Mouse (Mus musculus) heart, embryonic 13.5 days (tissue): Measurements from ENCODE around the gene Ipcef1. TPM values are rescaled to one million over a fixed set of nuclear protein-coding genes. Genes with fewer than 3 reads are reported as not detected.

Experiments used
- ATAC-seq: fragments of 200-750 bp; cut with Nextera tagmentation; 2 replicates; pipeline ENCODE4 v1.8.0; 2017; ENCODE audit warnings: moderate TSS enrichment; ENCODE audit not compliant: insufficient number of reproducible peaks, low FRiP score, low TSS enrichment; ENCODE audit errors: extremely low read depth
- H3K27ac ChIP-seq: fragments of 300-500 bp; sonication (generic); replicated peaks from 2 replicates; pipeline ENCODE4 v1.5.1; 2015; ENCODE audit warnings: moderate library complexity, mild to moderate bottlenecking, inconsistent platforms
- H3K27me3 ChIP-seq: fragments of 300-500 bp; sonication (generic); replicated peaks from 2 replicates; pipeline ENCODE4 v1.6.1; 2015; ENCODE audit warnings: mild to moderate bottlenecking, inconsistent platforms
- H3K36me3 ChIP-seq: fragments of 300-500 bp; sonication (generic); 2 replicates; pipeline ENCODE4 v1.6.1; 2015; ENCODE audit warnings: mild to moderate bottlenecking, inconsistent platforms
- H3K4me1 ChIP-seq: fragments of 300-500 bp; sonication (generic); 2 replicates; pipeline ENCODE4 v1.6.1; 2015; ENCODE audit warnings: inconsistent platforms
- H3K4me2 ChIP-seq: fragments of 300-500 bp; sonication (generic); 2 replicates; pipeline ENCODE4 v1.6.1; 2015; ENCODE audit warnings: inconsistent platforms, mild to moderate bottlenecking, moderate library complexity
- H3K4me3 ChIP-seq: fragments of 300-500 bp; sonication (generic); 2 replicates; pipeline ENCODE4 v1.5.1; 2015; ENCODE audit warnings: moderate library complexity, mild to moderate bottlenecking, inconsistent platforms
- H3K9ac ChIP-seq: fragments of 300-500 bp; sonication (generic); 2 replicates; pipeline ENCODE4 v1.6.1; 2015; ENCODE audit warnings: inconsistent platforms, mild to moderate bottlenecking, moderate library complexity
- H3K9me3 ChIP-seq: fragments of 300-500 bp; sonication (generic); 2 replicates; pipeline ENCODE4 v1.6.1; 2016; ENCODE audit warnings: inconsistent platforms
- WGBS: fragments of 180-500 bp; shearing (Covaris S2); methylation state at CpG from one replicate; pipeline ENCODE4 v1.1.7; 2015; ENCODE audit warnings: mixed read lengths; 5-methylcytosine and 5-hydroxymethylcytosine counted together
- polyA plus RNA-seq: library from polyadenylated mRNA; unstranded; fragments of >200 nt; fragmentation: Nextera tagmentation; extraction: Ambion mirVana; gene quantifications from 2 replicates; pipeline ENCODE4 v1.2.1, GENCODE M21; 2015

Ipcef1 gene
- polyA plus RNA-seq, 1 experiment from 2014 or later, result 0.15 TPM

GRCm38 (mm10) chr10:6988555-6988954, 63.7 kb downstream of the Ipcef1 start:
- 69% methylated on average over 1 of the region's 1 CpGs for WGBS
- no peak overlapping the region for H3K4me2 ChIP-seq
- no peak overlapping the region for H3K4me3 ChIP-seq
- H3K36me3 ChIP-seq, result no peaks in the 10 kb centered on the region
- ATAC-seq, result no peak
- H3K27me3 ChIP-seq, result no peaks in the 10 kb centered on the region
- H3K4me1 ChIP-seq, result peaks cover 5% of the 10 kb centered on the region
- H3K9me3 ChIP-seq, result peaks cover 3% of the 10 kb centered on the region; the same call in 1 of the 2 replicates
- no peak overlapping the region for H3K27ac ChIP-seq
- H3K9ac ChIP-seq, result no peak overlapping the region

DNA sequence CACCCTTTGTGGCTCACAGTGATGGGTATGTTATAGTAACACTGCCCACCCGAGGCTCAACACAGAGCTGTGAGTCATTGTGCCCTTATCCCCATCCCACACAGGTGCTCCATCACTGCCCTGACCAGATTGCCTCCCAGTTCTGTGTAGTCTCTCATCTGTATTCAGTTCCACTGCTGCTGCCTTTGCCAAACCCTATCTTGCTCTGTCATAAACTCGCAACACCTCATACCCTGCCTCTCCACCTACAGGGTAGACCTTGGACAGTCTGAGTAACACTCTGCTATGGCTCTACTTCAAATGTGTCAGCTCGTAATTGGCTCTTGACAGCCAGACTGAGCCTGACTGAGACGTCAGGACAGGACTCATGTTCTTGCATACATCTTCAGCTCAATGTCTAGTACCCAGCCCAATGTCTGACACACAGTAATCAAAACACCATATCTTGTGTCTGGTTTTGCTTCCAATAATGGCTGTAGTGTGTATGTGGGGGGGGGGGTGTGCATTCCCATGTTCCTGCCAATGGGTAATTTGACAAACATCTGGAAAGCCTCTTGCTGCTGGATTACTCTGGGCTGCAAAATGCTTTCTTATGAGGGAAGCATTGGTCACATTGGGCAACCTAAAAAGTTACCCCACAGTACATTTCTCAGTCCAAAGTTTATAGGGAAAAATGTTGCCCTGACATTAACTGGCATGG, 64.7 kb downstream of the Ipcef1 start:
- no peaks in the 10 kb centered on the region for H3K27me3 ChIP-seq
- H3K4me1 ChIP-seq, result peaks cover 5% of the 10 kb centered on the region
- peaks cover 3% of the 10 kb centered on the region; the same call in 1 of the 2 replicates for H3K9me3 ChIP-seq
- WGBS, result 52% methylated on average over 4 of the region's 4 CpGs
- no peak for ATAC-seq
- H3K4me2 ChIP-seq, result no peak overlapping the region
- H3K4me3 ChIP-seq, result no peak overlapping the region
- H3K9ac ChIP-seq, result no peak overlapping the region
- no peaks in the 10 kb centered on the region for H3K36me3 ChIP-seq
- H3K27ac ChIP-seq, result no peak overlapping the region

DNA sequence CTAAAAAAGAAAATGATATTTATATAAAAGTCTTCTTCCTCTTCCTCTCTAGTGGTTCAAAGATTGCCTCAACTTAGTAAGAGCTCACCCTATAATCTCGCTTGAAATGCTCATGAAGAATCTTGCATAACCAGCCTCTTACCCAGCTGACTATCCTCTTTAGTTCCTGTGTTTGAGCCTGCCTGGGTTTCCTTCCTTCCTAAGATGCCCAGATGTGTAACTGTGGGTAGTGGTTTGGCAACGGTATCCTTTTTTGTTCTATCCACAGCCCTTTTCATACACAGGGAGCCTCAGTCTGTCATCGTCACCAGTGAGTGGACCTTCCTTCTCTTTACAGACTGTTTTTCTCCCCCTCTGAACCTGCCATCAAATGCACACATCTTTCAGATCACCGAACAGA, 66.0 kb downstream of the Ipcef1 start:
- H3K27ac ChIP-seq, result no peak overlapping the region
- 71% methylated on average over 4 of the region's 4 CpGs for WGBS
- H3K9ac ChIP-seq, result no peak overlapping the region
- peaks cover 5% of the 10 kb centered on the region for H3K4me1 ChIP-seq
- H3K4me3 ChIP-seq, result no peak overlapping the region
- H3K9me3 ChIP-seq, result no peaks in the 10 kb centered on the region
- no peak overlapping the region for H3K4me2 ChIP-seq
- no peaks in the 10 kb centered on the region for H3K27me3 ChIP-seq
- no peaks in the 10 kb centered on the region for H3K36me3 ChIP-seq
- ATAC-seq, result no peak

DNA sequence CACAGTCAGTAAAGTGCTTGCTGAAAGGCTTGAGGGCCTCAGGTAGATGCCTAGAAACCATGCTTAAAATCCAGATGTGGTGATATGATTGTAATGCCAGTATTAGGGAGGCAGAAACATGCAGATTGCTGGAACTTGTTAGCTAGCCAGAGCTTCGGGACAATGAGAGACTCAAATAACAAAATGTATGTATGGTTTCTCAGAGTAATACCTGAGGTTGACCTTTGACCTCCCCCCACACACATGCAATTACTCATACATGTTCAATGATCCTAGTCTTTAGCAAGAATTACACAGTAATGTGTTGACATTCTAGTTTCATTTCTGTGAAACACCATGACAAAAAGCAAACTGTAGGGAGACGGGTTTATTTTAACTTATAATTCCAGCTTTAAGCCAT, 68.8 kb downstream of the Ipcef1 start:
- Histone ChIP-seq H3K4me3 (no peak overlapping the region), H3K9ac (no peak overlapping the region), H3K4me2 (no peak overlapping the region), H3K27ac (no peak overlapping the region), H3K27me3 (no peaks in the 10 kb centered on the region), H3K9me3 (no peaks in the 10 kb centered on the region), H3K36me3 (no peaks in the 10 kb centered on the region), H3K4me1 (no peaks in the 10 kb centered on the region)
- ATAC-seq, result no peak
- 84% methylated on average over 2 of the region's 2 CpGs for WGBS

DNA sequence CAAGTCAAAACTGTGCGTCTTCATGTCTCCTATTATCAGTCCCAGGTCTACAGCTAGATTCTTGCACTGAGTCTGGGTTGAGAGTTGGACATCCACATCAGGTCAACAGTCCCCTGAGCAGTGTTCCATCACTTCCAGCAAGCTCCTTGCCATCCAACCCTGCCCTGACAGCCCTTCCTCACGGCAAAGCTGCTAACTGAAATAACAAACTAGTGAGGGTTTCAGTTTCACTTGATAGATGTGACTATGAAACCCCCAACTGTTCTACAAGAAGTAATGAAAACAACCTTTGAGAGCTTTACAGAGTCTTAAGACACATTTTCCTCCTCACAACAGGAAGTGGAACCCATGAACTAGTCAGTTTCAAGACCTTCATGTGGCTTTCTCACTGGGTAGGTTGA, 69.5 kb downstream of the Ipcef1 start:
- WGBS, result 55% methylated on average over 2 of the region's 2 CpGs
- H3K36me3 ChIP-seq, result no peaks in the 10 kb centered on the region
- no peak overlapping the region for H3K4me2 ChIP-seq
- no peak for ATAC-seq
- H3K9ac ChIP-seq, result no peak overlapping the region
- no peaks in the 10 kb centered on the region for H3K9me3 ChIP-seq
- H3K4me3 ChIP-seq, result no peak overlapping the region
- no peaks in the 10 kb centered on the region for H3K27me3 ChIP-seq
- no peak overlapping the region for H3K27ac ChIP-seq
- H3K4me1 ChIP-seq, result no peaks in the 10 kb centered on the region

DNA sequence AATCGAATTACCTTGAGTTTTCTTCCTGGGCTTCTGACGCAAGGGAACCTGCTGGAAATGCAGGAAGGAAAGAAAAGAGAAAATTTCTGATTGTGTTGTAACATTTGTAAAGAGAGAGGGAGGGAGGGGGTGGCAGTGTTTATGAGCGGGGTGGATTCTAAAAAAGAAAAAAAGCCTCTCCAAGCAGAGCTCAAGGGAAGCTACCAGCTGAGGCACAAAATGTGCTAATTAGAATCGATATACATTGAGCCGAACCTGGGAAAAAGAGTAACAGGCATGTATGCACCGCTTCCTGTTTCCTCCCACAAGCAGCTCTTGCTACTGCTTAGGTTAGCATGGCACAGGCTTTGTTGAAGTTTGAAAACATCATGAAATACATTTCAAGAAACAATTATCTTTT, 72.0 kb downstream of the Ipcef1 start:
- H3K4me3 ChIP-seq, result peak overlapping the region; percentile 29
- H3K36me3 ChIP-seq, result no peaks in the 10 kb centered on the region
- 0 out of 2 replicates have a peak overlapping the region, but pooled peaks have one; percentile 50 for H3K9ac ChIP-seq
- H3K4me2 ChIP-seq, result peak overlapping the region; percentile 56
- no peaks in the 10 kb centered on the region for H3K4me1 ChIP-seq
- no peaks in the 10 kb centered on the region for H3K9me3 ChIP-seq
- no peak overlapping the region for H3K27ac ChIP-seq
- 22% methylated on average over 6 of the region's 6 CpGs for WGBS
- H3K27me3 ChIP-seq, result no peaks in the 10 kb centered on the region
- no peak for ATAC-seq

- H3K4me2 ChIP-seq, result peak overlapping the region; percentile 56
- no peak overlapping the region for H3K27ac ChIP-seq
- H3K4me3 ChIP-seq, result peak overlapping the region; percentile 29
- H3K9me3 ChIP-seq, result no peaks in the 10 kb centered on the region
- no peak overlapping the region for H3K9ac ChIP-seq
- H3K27me3 ChIP-seq, result no peaks in the 10 kb centered on the region
- ATAC-seq, result no peak
- no peaks in the 10 kb centered on the region for H3K4me1 ChIP-seq
- WGBS, result 49% methylated on average over 8 of the region's 8 CpGs
- H3K36me3 ChIP-seq, result no peaks in the 10 kb centered on the region
These were observed 72.5 kb downstream of the Ipcef1 start for GRCm38 (mm10) chr10:6979789-6980188.

- Histone ChIP-seq H3K4me2 (0 out of 2 replicates have a peak overlapping the region, but pooled peaks have one; percentile 56), H3K9me3 (no peaks in the 10 kb centered on the region), H3K4me3 (no peak overlapping the region), H3K9ac (no peak overlapping the region), H3K4me1 (no peaks in the 10 kb centered on the region), H3K27ac (no peak overlapping the region), H3K36me3 (no peaks in the 10 kb centered on the region), H3K27me3 (no peaks in the 10 kb centered on the region)
- ATAC-seq, result no peak
- WGBS, result 72% methylated on average over 7 of the region's 7 CpGs
These were observed 73.1 kb downstream of the Ipcef1 start for GRCm38 (mm10) chr10:6979216-6979615.

DNA sequence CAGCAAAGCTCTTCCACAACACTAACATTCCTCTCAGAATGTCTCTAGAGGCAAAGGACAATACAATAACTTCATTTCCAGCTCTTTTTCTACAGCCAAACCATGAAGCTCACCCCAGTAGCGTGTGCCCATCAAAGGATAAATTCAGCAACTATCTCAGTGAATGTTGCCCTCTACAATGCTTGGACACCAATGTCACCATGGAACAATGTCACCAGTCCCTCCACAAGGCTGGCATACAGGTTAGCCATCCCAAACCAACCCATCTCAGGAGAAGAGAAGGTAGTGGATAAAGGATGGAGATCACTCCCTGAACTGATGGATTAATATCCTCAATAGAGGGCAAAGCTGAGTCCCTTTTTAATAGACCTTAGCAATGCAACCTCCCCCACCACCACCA, 73.5 kb downstream of the Ipcef1 start:
- H3K4me1 ChIP-seq, result no peaks in the 10 kb centered on the region
- 76% methylated on average over 1 of the region's 1 CpGs for WGBS
- no peaks in the 10 kb centered on the region for H3K9me3 ChIP-seq
- no peak for ATAC-seq
- H3K4me2 ChIP-seq, result no peak overlapping the region
- H3K27ac ChIP-seq, result no peak overlapping the region
- H3K4me3 ChIP-seq, result no peak overlapping the region
- H3K27me3 ChIP-seq, result no peaks in the 10 kb centered on the region
- no peaks in the 10 kb centered on the region for H3K36me3 ChIP-seq
- H3K9ac ChIP-seq, result no peak overlapping the region

- ATAC-seq, result no peak
- H3K27ac ChIP-seq, result no peak overlapping the region
- no peak overlapping the region for H3K4me3 ChIP-seq
- no peaks in the 10 kb centered on the region for H3K36me3 ChIP-seq
- no peak overlapping the region for H3K4me2 ChIP-seq
- WGBS, result 55% methylated on average over 2 of the region's 2 CpGs
- H3K27me3 ChIP-seq, result no peaks in the 10 kb centered on the region
- H3K4me1 ChIP-seq, result no peaks in the 10 kb centered on the region
- H3K9ac ChIP-seq, result no peak overlapping the region
- H3K9me3 ChIP-seq, result no peaks in the 10 kb centered on the region
These were observed 74.4 kb downstream of the Ipcef1 start for GRCm38 (mm10) chr10:6977843-6978242.

DNA sequence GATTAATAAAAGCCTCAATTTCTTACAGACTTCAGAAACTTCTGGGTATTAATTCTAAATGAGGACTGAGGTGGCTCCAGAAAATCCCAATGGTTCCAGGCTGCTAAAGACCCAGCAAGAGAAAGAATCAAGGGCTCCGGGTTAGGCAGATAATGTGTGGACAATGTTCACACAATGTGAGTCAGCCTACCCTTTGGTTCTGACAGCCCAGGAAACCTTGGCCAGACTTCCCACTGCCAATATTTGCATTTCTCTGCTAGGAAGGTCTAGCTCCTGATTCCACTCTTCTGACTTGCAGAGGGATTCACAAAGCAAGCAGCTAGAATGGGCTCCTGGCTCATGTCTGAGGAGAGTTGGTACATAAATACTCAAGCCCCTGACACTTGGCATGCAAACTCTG, 83.9 kb downstream of the Ipcef1 start:
- Histone ChIP-seq H3K27ac (no peak overlapping the region), H3K4me1 (no peaks in the 10 kb centered on the region), H3K9me3 (no peaks in the 10 kb centered on the region), H3K4me2 (no peak overlapping the region), H3K36me3 (no peaks in the 10 kb centered on the region), H3K4me3 (no peak overlapping the region), H3K9ac (no peak overlapping the region), H3K27me3 (no peaks in the 10 kb centered on the region)
- 59% methylated on average over 1 of the region's 1 CpGs for WGBS
- ATAC-seq, result no peak

GRCm38 (mm10) chr10:6967588-6968242, 84.6 kb downstream of the Ipcef1 start:
- Histone ChIP-seq H3K27ac (no peak overlapping the region), H3K36me3 (no peaks in the 10 kb centered on the region), H3K9ac (no peak overlapping the region), H3K4me3 (no peak overlapping the region), H3K9me3 (no peaks in the 10 kb centered on the region), H3K27me3 (no peaks in the 10 kb centered on the region), H3K4me2 (no peak overlapping the region), H3K4me1 (no peaks in the 10 kb centered on the region)
- 65% methylated on average over 8 of the region's 8 CpGs for WGBS
- ATAC-seq, result no peak
